Mouse (Mus musculus): Measurements from ENCODE around the gene 9330159F19Rik. TPM values are rescaled to one million over a fixed set of nuclear protein-coding genes. Genes with fewer than 3 reads are reported as not detected.
A peak's percentile ranks its signal among the peaks of the same experiment; 100 is the strongest.

The 9330159F19Rik gene
- total and polyA plus RNA-seq, 3 experiments, result not detected

DNA sequence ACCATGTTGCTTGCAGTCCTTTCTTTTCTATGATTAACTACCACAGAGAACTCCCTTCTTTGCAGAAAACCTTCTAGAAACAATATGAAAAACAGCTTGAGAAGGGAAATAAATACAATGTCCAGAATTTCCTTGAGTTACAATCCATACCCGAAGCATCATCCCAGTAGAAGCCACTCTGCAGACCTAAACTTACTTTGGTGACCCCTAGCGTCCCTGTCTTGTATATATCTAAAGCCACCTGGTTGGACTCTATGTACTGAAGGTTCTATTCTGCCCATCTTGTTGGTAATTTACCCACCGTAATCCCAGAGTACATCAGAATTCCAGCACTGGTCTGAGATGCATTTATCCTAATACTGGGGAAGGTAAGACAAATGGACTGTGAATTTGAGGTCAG lies 11.6 kb upstream of the 9330159F19Rik start:
- Histone ChIP-seq H3K4me1 (ENCODE audit: control insufficient read depth in 1 of 2, insufficient read depth in 2 of 2, low read length in 2 of 2) (no peaks in the 10 kb centered on the region), H3K9ac (ENCODE audit: control insufficient read depth, low read depth, low read length, poor library complexity, severe bottlenecking) (no peak overlapping the region), H3K79me2 (ENCODE audit: control insufficient read depth, insufficient read depth, low read length, poor library complexity) (no peaks in the 10 kb centered on the region), H3K27ac (ENCODE audit: control insufficient read depth, low read depth, low read length) (no peak overlapping the region), H3K4me3 (ENCODE audit: control insufficient read depth in 1 of 2, insufficient read depth in 1 of 2, low read depth in 2 of 2, low read length in 2 of 2) (no peak overlapping the region), H3K9me3 (replicated peaks; ENCODE audit: insufficient read depth, low read length) (no peaks in the 10 kb centered on the region), H3K36me3 (ENCODE audit: control insufficient read depth in 1 of 2, insufficient read depth in 2 of 2, low read length in 2 of 2) (no peaks in the 10 kb centered on the region), H3K27me3 (ENCODE audit: control insufficient read depth in 1 of 2, insufficient read depth in 2 of 2, low read length in 2 of 2) (no peaks in the 10 kb centered on the region)
- no peak for DNase-seq (ENCODE audit: low read depth, low spot score)
- TF ChIP-seq HCFC1 (IDR thresholded peaks at IDR 0.05; ENCODE audit: low read depth, low read length) (no peak), TAL1 (IDR thresholded peaks at IDR 0.05; ENCODE audit: low read length) (no peak), ZKSCAN1 (IDR thresholded peaks at IDR 0.05; ENCODE audit: low read depth, low read length) (no peak)

DNA sequence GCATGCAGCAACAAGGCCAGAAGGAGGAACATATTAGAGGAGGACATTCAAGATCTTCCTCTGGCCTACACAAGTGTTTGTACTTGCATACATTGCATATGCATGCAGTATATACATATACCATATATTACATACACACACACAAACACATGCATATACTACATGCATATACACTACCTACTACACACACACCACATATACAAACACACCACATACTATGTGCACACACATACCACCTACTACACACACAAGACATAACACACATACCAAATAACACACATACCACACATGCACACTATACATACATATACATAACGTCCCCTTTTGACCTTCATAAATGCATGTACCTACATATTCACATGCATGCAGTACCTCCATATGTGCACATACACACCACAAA lies 10.8 kb upstream of the 9330159F19Rik start:
- Histone ChIP-seq H3K9ac (ENCODE audit: control insufficient read depth, low read depth, low read length, poor library complexity, severe bottlenecking) (no peak overlapping the region), H3K4me3 (ENCODE audit: control insufficient read depth in 1 of 2, insufficient read depth in 1 of 2, low read depth in 2 of 2, low read length in 2 of 2) (no peak overlapping the region), H3K4me1 (ENCODE audit: control insufficient read depth in 1 of 2, insufficient read depth in 2 of 2, low read length in 2 of 2) (no peaks in the 10 kb centered on the region), H3K79me2 (ENCODE audit: control insufficient read depth, insufficient read depth, low read length, poor library complexity) (no peaks in the 10 kb centered on the region), H3K9me3 (replicated peaks; ENCODE audit: insufficient read depth, low read length) (no peaks in the 10 kb centered on the region), H3K27ac (ENCODE audit: control insufficient read depth, low read depth, low read length) (no peak overlapping the region), H3K36me3 (ENCODE audit: control insufficient read depth in 1 of 2, insufficient read depth in 2 of 2, low read length in 2 of 2) (no peaks in the 10 kb centered on the region), H3K27me3 (ENCODE audit: control insufficient read depth in 1 of 2, insufficient read depth in 2 of 2, low read length in 2 of 2) (no peaks in the 10 kb centered on the region)
- no peak for TF ChIP-seq MAX (IDR thresholded peaks at IDR 0.05; ENCODE audit: low read length)
- TF ChIP-seq USF1 (IDR thresholded peaks at IDR 0.05; ENCODE audit: low read depth, low read length), result no peak
- TF ChIP-seq SMC3 (IDR thresholded peaks at IDR 0.05; ENCODE audit: low read depth, low read length), result no peak
- TF ChIP-seq TCF12 (IDR thresholded peaks at IDR 0.05; ENCODE audit: low read depth, low read length), result no peak
- TF ChIP-seq CTCF (IDR thresholded peaks at IDR 0.05 in 2 of 3, conservative IDR thresholded peaks at IDR 0.05 in 1 of 3; ENCODE audit: control insufficient read depth in 1 of 3, insufficient read depth in 1 of 3, low read depth in 2 of 3, low read length in 3 of 3, poor library complexity in 1 of 3, severe bottlenecking in 1 of 3), result no peak
- no peak for TF ChIP-seq MYC (IDR thresholded peaks at IDR 0.05; ENCODE audit: low read depth, low read length)
- no peak for TF ChIP-seq RAD21 (IDR thresholded peaks at IDR 0.05; ENCODE audit: low read depth, low read length)
- TF ChIP-seq MAZ (IDR thresholded peaks at IDR 0.05; ENCODE audit: low read depth, low read length), result no peak
- no peak for TF ChIP-seq TBP (IDR thresholded peaks at IDR 0.05; ENCODE audit: low read depth, low read length)
- no peak for TF ChIP-seq ZKSCAN1 (IDR thresholded peaks at IDR 0.05; ENCODE audit: low read depth, low read length)
- DNase-seq (ENCODE audit: low read depth, low spot score), result no peak

DNA sequence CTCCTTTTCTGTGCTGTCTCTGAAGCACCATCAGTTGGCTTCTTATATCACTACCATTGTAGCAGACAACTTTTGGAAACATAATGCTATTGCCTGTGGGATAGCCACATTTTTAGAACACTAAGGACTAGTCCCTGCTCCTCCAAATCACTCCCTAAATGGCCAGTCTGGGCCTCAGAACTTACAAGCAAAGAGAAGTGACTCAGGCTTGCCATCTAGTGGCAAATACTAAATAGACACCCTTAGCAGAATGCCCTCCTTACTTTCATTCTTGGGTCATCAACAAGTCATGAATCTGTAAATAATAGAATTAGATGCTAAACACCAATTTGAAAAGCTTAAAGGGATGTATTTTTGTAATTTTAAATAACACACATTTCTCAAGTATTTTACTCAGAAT lies 4.7 kb upstream of the 9330159F19Rik start:
- no peaks in the 10 kb centered on the region for H3K79me2 ChIP-seq (ENCODE audit: control insufficient read depth, insufficient read depth, low read length, poor library complexity)
- H3K27ac ChIP-seq (ENCODE audit: control insufficient read depth, low read depth, low read length), result no peak overlapping the region
- no peaks in the 10 kb centered on the region for H3K27me3 ChIP-seq (ENCODE audit: control insufficient read depth in 1 of 2, insufficient read depth in 2 of 2, low read length in 2 of 2)
- TF ChIP-seq ELF1 (IDR thresholded peaks at IDR 0.05; ENCODE audit: low read depth, low read length) (no peak), CTCF (IDR thresholded peaks at IDR 0.05 in 2 of 3, conservative IDR thresholded peaks at IDR 0.05 in 1 of 3; ENCODE audit: control insufficient read depth in 1 of 3, insufficient read depth in 1 of 3, low read depth in 2 of 3, low read length in 3 of 3, poor library complexity in 1 of 3, severe bottlenecking in 1 of 3) (peak in 2 of 3 experiments; percentile 57 to 66; a peak in 4 of 6 replicates), UBTF (IDR thresholded peaks at IDR 0.05; ENCODE audit: borderline replicate concordance, insufficient read depth, low read depth, low read length) (no peak), MYC (IDR thresholded peaks at IDR 0.05; ENCODE audit: low read depth, low read length) (no peak), RAD21 (IDR thresholded peaks at IDR 0.05; ENCODE audit: low read depth, low read length) (peak; percentile 56), POLR2A (IDR thresholded peaks at IDR 0.05; ENCODE audit: control insufficient read depth in 1 of 2, insufficient read depth in 1 of 2, low read depth in 1 of 2, low read length in 2 of 2, poor library complexity in 1 of 2) (no peak), EP300 (IDR thresholded peaks at IDR 0.05; ENCODE audit: low read depth in 1 of 2, low read length in 2 of 2) (no peak), MAFK (IDR thresholded peaks at IDR 0.05; ENCODE audit: borderline replicate concordance, low read depth, low read length) (no peak), SMC3 (IDR thresholded peaks at IDR 0.05; ENCODE audit: low read depth, low read length) (peak; percentile 68)
- H3K4me1 ChIP-seq (ENCODE audit: control insufficient read depth in 1 of 2, insufficient read depth in 2 of 2, low read length in 2 of 2), result no peaks in the 10 kb centered on the region
- H3K9me3 ChIP-seq (replicated peaks; ENCODE audit: insufficient read depth, low read length), result no peaks in the 10 kb centered on the region
- peak; percentile 59 for DNase-seq (ENCODE audit: low read depth, low spot score)
- H3K36me3 ChIP-seq (ENCODE audit: control insufficient read depth in 1 of 2, insufficient read depth in 2 of 2, low read length in 2 of 2), result no peaks in the 10 kb centered on the region
- no peak overlapping the region for H3K9ac ChIP-seq (ENCODE audit: control insufficient read depth, low read depth, low read length, poor library complexity, severe bottlenecking)
- no peak overlapping the region for H3K4me3 ChIP-seq (ENCODE audit: control insufficient read depth in 1 of 2, insufficient read depth in 1 of 2, low read depth in 2 of 2, low read length in 2 of 2)

Data from MEL (cell line).